Mouse (Mus musculus) hindbrain, embryonic 14.5 days (tissue): ENCODE measurements at regions not wholly inside any gene's neighbourhood (a gene's known extent, or its start where the extent isn't known, plus 50 kb on each side); places are given as distances from the start of the nearest gene placed in this dataset.

Experiments
- ATAC-seq: fragments of 200-750 bp; cut with Nextera tagmentation; 2 replicates; pipeline ENCODE4 v1.8.0; 2017; ENCODE audit warnings: moderate number of reproducible peaks, mild to moderate bottlenecking, moderate TSS enrichment, moderate library complexity; ENCODE audit not compliant: low FRiP score
- DNase-seq: peaks from one replicate; pipeline ENCODE4 v3.0.0-alpha.2; 2015; ENCODE audit warnings: low spot score
- H3K27ac ChIP-seq: fragments of 300-500 bp; sonication (generic); 2 replicates; pipeline ENCODE4 v1.5.1; 2014; ENCODE audit warnings: mild to moderate bottlenecking, moderate library complexity
- H3K27me3 ChIP-seq: fragments of 300-500 bp; sonication (generic); 2 replicates; pipeline ENCODE4 v1.6.1; 2014; ENCODE audit warnings: mild to moderate bottlenecking, low read length, mixed read lengths; ENCODE audit not compliant: control insufficient read depth, insufficient read depth
- H3K36me3 ChIP-seq: fragments of 300-500 bp; sonication (generic); replicated peaks from 2 replicates; pipeline ENCODE4 v1.6.1; 2014; ENCODE audit not compliant: control insufficient read depth, insufficient read depth
- H3K4me1 ChIP-seq: fragments of 300-500 bp; sonication (generic); replicated peaks from 2 replicates; pipeline ENCODE4 v1.6.1; 2014; ENCODE audit warnings: antibody characterized with exemption, low read length, mixed read lengths; ENCODE audit not compliant: control insufficient read depth, insufficient read depth
- H3K4me2 ChIP-seq: fragments of 300-500 bp; sonication (generic); replicated peaks from 2 replicates; pipeline ENCODE4 v1.6.1; 2014; ENCODE audit warnings: mild to moderate bottlenecking, moderate library complexity
- H3K4me3 ChIP-seq: fragments of 300-500 bp; sonication (generic); replicated peaks from 2 replicates; pipeline ENCODE4 v1.5.1; 2014; ENCODE audit warnings: mild to moderate bottlenecking, low read length
- H3K9ac ChIP-seq: fragments of 300-500 bp; sonication (generic); 2 replicates; pipeline ENCODE4 v1.6.1; 2014
- H3K9me3 ChIP-seq: fragments of 300-500 bp; sonication (generic); 2 replicates; pipeline ENCODE4 v1.6.1; 2016; ENCODE audit warnings: low read length; ENCODE audit not compliant: control insufficient read depth
- WGBS: fragments of 180-500 bp; shearing (Covaris S2); extraction: QIAGEN DNeasy Blood & Tissue Kit; methylation state at CpG from one replicate; pipeline ENCODE4 v1.1.7; 2014; 5-methylcytosine and 5-hydroxymethylcytosine counted together

- no peak overlapping the region for H3K9ac ChIP-seq
- H3K36me3 ChIP-seq = no peaks in the 10 kb centered on the region
- 0 out of 2 replicates have a peak, but pooled peaks cover 15% of the 10 kb centered on the region for H3K4me1 ChIP-seq
- H3K9me3 ChIP-seq = no peaks in the 10 kb centered on the region
- H3K27me3 ChIP-seq = no peaks in the 10 kb centered on the region
- H3K4me3 ChIP-seq = no peak overlapping the region
- H3K27ac ChIP-seq = no peak overlapping the region
- ATAC-seq (no peak), DNase-seq (no peak)
- H3K4me2 ChIP-seq = no peak overlapping the region
- 61% methylated on average over 8 of the region's 8 CpGs for WGBS
Measured at GRCm38 (mm10) chr16:73100273-73100672, 792.2 kb downstream of the Robo1 start.

- DNase-seq (peak; percentile 72), ATAC-seq (no peak)
- no peaks in the 10 kb centered on the region for H3K36me3 ChIP-seq
- WGBS = 20% methylated on average over 4 of the region's 4 CpGs
- no peak overlapping the region for H3K4me2 ChIP-seq
- no peak overlapping the region for H3K27ac ChIP-seq
- H3K4me1 ChIP-seq = 0 out of 2 replicates have a peak, but pooled peaks cover 7% of the 10 kb centered on the region
- no peaks in the 10 kb centered on the region for H3K9me3 ChIP-seq
- H3K27me3 ChIP-seq = no peaks in the 10 kb centered on the region
- H3K4me3 ChIP-seq = no peak overlapping the region
- no peak overlapping the region for H3K9ac ChIP-seq
Measured at GRCm38 (mm10) chr16:73098760-73099159, 790.7 kb downstream of the Robo1 start.

- WGBS = 12% methylated on average over 14 of the region's 14 CpGs
Measured at GRCm38 (mm10) chr16:73097176-73097575, 789.1 kb downstream of the Robo1 start.

GRCm38 (mm10) chr16:73096091-73097083 lies 788.3 kb downstream of the Robo1 start:
- H3K4me1 ChIP-seq = 0 out of 2 replicates have a peak, but pooled peaks cover 7% of the 10 kb centered on the region
- no peaks in the 10 kb centered on the region for H3K27me3 ChIP-seq
- no peak overlapping the region for H3K4me3 ChIP-seq
- ATAC-seq = no peak
- H3K36me3 ChIP-seq = no peaks in the 10 kb centered on the region
- DNase-seq = no peak
- WGBS = 4% methylated on average over 8 of the region's 8 CpGs
- no peak overlapping the region for H3K9ac ChIP-seq
- H3K4me2 ChIP-seq = peak overlapping the region; percentile 33
- no peaks in the 10 kb centered on the region for H3K9me3 ChIP-seq
- H3K27ac ChIP-seq = no peak overlapping the region

More at GRCm38 (mm10) chr16:73097176-73097575, 789.1 kb downstream of the Robo1 start:
- ATAC-seq (no peak), DNase-seq (no peak)
- H3K4me2 ChIP-seq = peak overlapping the region; percentile 33
- no peaks in the 10 kb centered on the region for H3K9me3 ChIP-seq
- H3K27me3 ChIP-seq = no peaks in the 10 kb centered on the region
- no peak overlapping the region for H3K9ac ChIP-seq
- no peaks in the 10 kb centered on the region for H3K36me3 ChIP-seq
- H3K4me3 ChIP-seq = no peak overlapping the region
- 0 out of 2 replicates have a peak, but pooled peaks cover 7% of the 10 kb centered on the region for H3K4me1 ChIP-seq
- H3K27ac ChIP-seq = no peak overlapping the region
